Mouse (Mus musculus): ENCODE measurements around the gene Hs6st1.

GRCm38 (mm10) chr1:36071611-36072010, 3.4 kb downstream of the Hs6st1 start:
- TF ChIP-seq RCOR1 (conservative IDR thresholded peaks at IDR 0.05; ENCODE audit: low read depth, low read length) (no peak), POLR2A (IDR thresholded peaks at IDR 0.05; ENCODE audit: low read depth, low read length) (no peak), ELF1 (IDR thresholded peaks at IDR 0.05; ENCODE audit: low read depth, low read length) (no peak), ZC3H11A (IDR thresholded peaks at IDR 0.05; ENCODE audit: low read depth, low read length) (no peak), JUN (IDR thresholded peaks at IDR 0.05; ENCODE audit: insufficient read depth, low read depth, low read length) (no peak), MAFK (IDR thresholded peaks at IDR 0.05; ENCODE audit: insufficient replicate concordance, low read length) (no peak), TBP (conservative IDR thresholded peaks at IDR 0.05; ENCODE audit: low read depth, low read length) (no peak), CTCF (conservative IDR thresholded peaks at IDR 0.05 in 1 of 2, IDR thresholded peaks at IDR 0.05 in 1 of 2; ENCODE audit: low read depth in 2 of 2, low read length in 2 of 2) (no peak), UBTF (IDR thresholded peaks at IDR 0.05; ENCODE audit: low read depth, low read length) (no peak), HCFC1 (IDR thresholded peaks at IDR 0.05; ENCODE audit: low read depth, low read length) (no peak), E2F4 (IDR thresholded peaks at IDR 0.05; ENCODE audit: insufficient replicate concordance, low read depth, low read length) (no peak)

All from CH12.LX (cell line).